Mouse (Mus musculus) ES-Bruce4 (cell line): ENCODE data around the gene Ick. TPM values are rescaled to one million over a fixed set of nuclear protein-coding genes. Genes with fewer than 3 reads are reported as not detected.

ENCODE experiments used
- H3K27ac ChIP-seq: 2 replicates; pipeline ENCODE4 v1.5.1; 2012; ENCODE audit warnings: low read length, inconsistent platforms; ENCODE audit not compliant: insufficient read depth
- H3K27me3 ChIP-seq: 2 replicates; pipeline ENCODE4 v1.6.1; 2012; ENCODE audit warnings: mild to moderate bottlenecking, low read length, inconsistent platforms; ENCODE audit not compliant: control insufficient read depth, poor library complexity, insufficient read depth, severe bottlenecking
- H3K36me3 ChIP-seq: 2 replicates; pipeline ENCODE4 v1.6.1; 2012; ENCODE audit warnings: inconsistent platforms, mild to moderate bottlenecking, low read length, moderate library complexity; ENCODE audit not compliant: control insufficient read depth, poor library complexity, insufficient read depth, severe bottlenecking
- H3K4me1 ChIP-seq: one replicate; pipeline ENCODE4 v1.8.1; 2011; ENCODE audit warnings: low read length; ENCODE audit not compliant: control insufficient read depth, insufficient read depth
- H3K4me3 ChIP-seq: 2 replicates; pipeline ENCODE4 v1.5.1; 2011; ENCODE audit warnings: low read depth, mild to moderate bottlenecking, low read length
- H3K9ac ChIP-seq: 2 replicates; pipeline ENCODE4 v1.6.1; 2012; ENCODE audit warnings: low read depth, mild to moderate bottlenecking, inconsistent platforms; ENCODE audit not compliant: poor library complexity, severe bottlenecking
- H3K9me3 ChIP-seq: replicated peaks from 2 replicates; pipeline ENCODE4 v1.6.1; 2012; ENCODE audit warnings: mild to moderate bottlenecking, low read length, inconsistent platforms; ENCODE audit not compliant: control insufficient read depth, poor library complexity, insufficient read depth, severe bottlenecking
- CTCF ChIP-seq: IDR thresholded peaks from one replicate; pipeline ENCODE4 v1.8.1; 2011; ENCODE audit warnings: low read depth, low read length
- EP300 ChIP-seq: IDR thresholded peaks from 2 replicates; pipeline ENCODE4 v1.6.1; 2011; ENCODE audit warnings: low read depth, low read length; ENCODE audit not compliant: insufficient read depth
- POLR2A ChIP-seq: IDR thresholded peaks from one replicate; pipeline ENCODE4 v1.8.1; 2011; ENCODE audit warnings: low read length; ENCODE audit not compliant: insufficient read depth
- polyA plus RNA-seq: library from polyadenylated mRNA; stranded (reverse); fragments of >200 nt; gene quantifications from 2 replicates; pipeline ENCODE4 v1.2.4, GENCODE M21; 2011; ENCODE audit warnings: low read depth; ENCODE audit not compliant: missing spikeins, insufficient read depth, insufficient read length

The Ick gene
- polyA plus RNA-seq, 1 experiment = 17.5 TPM

DNA sequence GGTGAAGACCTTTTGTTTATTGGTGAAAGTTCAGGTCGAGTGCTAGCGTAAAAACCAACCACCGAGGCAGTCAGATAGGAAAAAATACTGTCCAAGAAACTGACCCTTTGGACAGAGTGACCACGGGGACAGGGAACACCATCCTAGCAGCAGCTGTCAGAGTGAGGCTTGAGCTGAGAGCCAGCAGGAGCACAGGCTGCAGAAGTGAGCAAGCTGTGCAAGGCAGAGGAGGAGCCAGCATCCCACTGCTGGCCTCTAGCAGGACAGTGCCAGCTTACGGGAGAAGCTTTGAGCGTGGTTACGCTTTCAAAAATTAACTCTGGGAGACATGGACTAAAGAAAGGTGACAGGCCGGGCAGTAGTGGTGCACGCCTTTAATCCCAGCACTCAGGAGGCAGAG is 21.2 kb upstream of the Ick start:
- Histone ChIP-seq H3K9ac (no peak overlapping the region), H3K27ac (no peak overlapping the region), H3K27me3 (no peaks in the 10 kb centered on the region), H3K4me3 (no peak overlapping the region), H3K36me3 (peaks cover 7% of the 10 kb centered on the region; the same call in 1 of the 2 replicates), H3K9me3 (no peaks in the 10 kb centered on the region), H3K4me1 (no peaks in the 10 kb centered on the region)
- TF ChIP-seq EP300 (no peak), CTCF (no peak), POLR2A (no peak)

DNA sequence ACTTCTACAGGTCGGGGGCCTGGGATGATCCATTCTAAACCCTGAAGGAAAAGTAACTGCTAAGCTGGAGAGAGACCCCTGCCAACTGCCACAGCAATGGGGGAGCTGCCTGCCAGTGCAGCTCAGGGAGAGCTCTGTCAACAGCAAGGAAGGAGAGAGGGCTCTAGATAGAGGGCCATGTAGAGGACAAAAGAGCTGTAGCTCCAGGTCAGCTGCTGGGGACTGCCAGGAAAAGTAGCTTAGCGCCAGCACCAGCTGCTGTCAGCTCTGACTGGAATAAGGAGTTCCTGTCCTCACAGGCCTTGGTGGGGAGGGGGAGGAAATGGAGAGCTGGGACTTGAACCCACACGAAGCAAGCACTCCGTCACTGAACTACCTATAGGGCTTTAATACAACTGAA is 20.5 kb upstream of the Ick start:
- no peak overlapping the region for H3K27ac ChIP-seq
- H3K4me1 ChIP-seq = no peaks in the 10 kb centered on the region
- H3K36me3 ChIP-seq = peaks cover 7% of the 10 kb centered on the region; the same call in 1 of the 2 replicates
- no peaks in the 10 kb centered on the region for H3K9me3 ChIP-seq
- H3K27me3 ChIP-seq = no peaks in the 10 kb centered on the region
- no peak overlapping the region for H3K4me3 ChIP-seq
- H3K9ac ChIP-seq = no peak overlapping the region
- TF ChIP-seq CTCF = no peak
- no peak for TF ChIP-seq EP300
- TF ChIP-seq POLR2A = no peak

DNA sequence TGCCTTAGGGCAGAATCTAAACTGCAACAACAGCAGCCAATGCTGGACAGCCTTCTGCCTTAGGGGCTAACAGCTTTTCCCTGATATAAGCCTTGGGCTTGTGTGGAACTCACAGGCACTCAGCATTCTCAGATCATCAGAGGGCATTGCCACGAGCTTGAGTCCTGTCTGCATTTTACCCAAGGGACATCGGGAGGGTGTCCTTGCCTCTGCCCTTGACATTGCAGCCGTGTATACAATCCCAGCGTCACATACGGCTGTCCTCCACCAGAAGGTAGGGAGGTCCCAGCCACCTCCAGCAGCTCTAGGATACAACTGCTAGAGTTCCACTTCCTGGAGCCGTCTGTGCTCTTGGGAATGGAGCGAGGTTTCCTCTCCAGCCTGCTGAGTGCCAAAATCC is 20.0 kb upstream of the Ick start:
- TF ChIP-seq POLR2A (no peak), CTCF (no peak), EP300 (no peak)

DNA sequence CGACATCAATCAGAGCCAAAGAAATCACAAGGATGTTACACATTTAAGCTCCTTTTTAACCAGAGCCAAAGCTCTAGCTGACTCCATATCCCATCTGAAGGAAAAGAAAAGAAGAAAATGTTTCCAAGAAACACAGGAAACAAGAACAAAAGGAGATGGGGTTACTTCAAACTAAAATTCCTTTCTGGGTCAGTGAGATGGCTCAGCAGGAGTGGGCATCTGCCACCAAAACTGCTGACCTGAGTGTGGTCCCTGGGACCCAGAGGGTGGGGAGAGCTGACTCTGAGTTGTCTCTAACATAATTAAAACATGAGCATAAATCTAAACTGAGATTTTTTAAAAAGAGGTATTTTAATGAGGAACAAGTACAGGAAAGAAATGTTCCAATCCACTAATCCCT is 19.1 kb upstream of the Ick start:
- Histone ChIP-seq H3K36me3 (peaks cover 5% of the 10 kb centered on the region; the same call in 1 of the 2 replicates), H3K9me3 (no peaks in the 10 kb centered on the region; the same call in 1 of the 2 replicates), H3K4me3 (no peak overlapping the region), H3K4me1 (no peaks in the 10 kb centered on the region), H3K9ac (no peak overlapping the region), H3K27ac (no peak overlapping the region), H3K27me3 (no peaks in the 10 kb centered on the region)
- TF ChIP-seq EP300 (no peak), CTCF (no peak), POLR2A (no peak)

More for the DNA sequence above, 20.0 kb upstream of the Ick start:
- Histone ChIP-seq H3K27ac (no peak overlapping the region), H3K9me3 (no peaks in the 10 kb centered on the region), H3K4me3 (no peak overlapping the region), H3K9ac (no peak overlapping the region), H3K4me1 (no peaks in the 10 kb centered on the region), H3K27me3 (no peaks in the 10 kb centered on the region), H3K36me3 (peaks cover 7% of the 10 kb centered on the region; the same call in 1 of the 2 replicates)

DNA sequence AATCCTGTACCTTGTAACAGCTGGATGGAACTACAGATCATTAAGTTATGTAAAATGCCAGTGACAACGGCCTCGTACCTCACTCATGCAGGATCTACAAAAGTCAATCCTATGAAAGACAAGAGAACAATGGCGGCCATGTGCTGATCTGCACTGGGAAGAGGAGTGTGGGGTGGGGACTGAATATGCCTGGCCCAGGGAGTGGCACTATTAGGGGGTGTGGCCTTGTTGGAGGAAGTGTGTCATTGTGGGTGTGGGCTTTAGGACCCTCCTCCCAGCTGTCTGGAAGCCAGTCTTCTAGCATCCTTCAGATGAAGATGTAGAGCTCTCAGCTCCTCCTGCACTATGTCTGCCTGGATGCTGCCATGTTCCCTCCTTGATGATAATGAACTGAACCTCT is 18.4 kb upstream of the Ick start:
- Histone ChIP-seq H3K27ac (no peak overlapping the region), H3K36me3 (peaks cover 7% of the 10 kb centered on the region; the same call in 1 of the 2 replicates), H3K9me3 (no peaks in the 10 kb centered on the region; the same call in 1 of the 2 replicates), H3K9ac (no peak overlapping the region), H3K27me3 (no peaks in the 10 kb centered on the region), H3K4me1 (no peaks in the 10 kb centered on the region), H3K4me3 (no peak overlapping the region)
- TF ChIP-seq POLR2A (no peak), EP300 (no peak), CTCF (no peak)

DNA sequence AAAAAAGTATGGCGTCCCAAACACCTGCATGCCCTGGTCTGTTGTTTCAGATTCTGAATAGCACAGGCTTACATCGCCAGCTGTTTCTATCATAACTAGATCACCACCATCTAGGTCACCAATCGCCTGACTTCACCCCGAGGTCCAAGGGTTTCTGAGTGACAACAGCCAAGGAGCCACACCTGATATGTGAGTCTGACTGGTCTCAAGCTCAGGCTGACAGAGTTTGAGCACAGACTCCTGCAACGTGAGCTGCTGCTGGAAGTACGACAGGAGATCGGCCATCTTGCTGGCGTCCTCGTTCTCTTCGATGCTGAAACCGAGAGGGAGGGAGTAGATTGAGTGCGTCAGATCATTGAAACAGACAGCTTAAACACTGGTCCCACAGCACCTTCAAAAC is 13.3 kb upstream of the Ick start:
- H3K27ac ChIP-seq = no peak overlapping the region
- no peaks in the 10 kb centered on the region for H3K27me3 ChIP-seq
- no peaks in the 10 kb centered on the region for H3K4me1 ChIP-seq
- H3K36me3 ChIP-seq = peaks cover 5% of the 10 kb centered on the region; the same call in 1 of the 2 replicates
- no peaks in the 10 kb centered on the region; the same call in none of the 2 replicates for H3K9me3 ChIP-seq
- TF ChIP-seq EP300 = no peak
- no peak for TF ChIP-seq CTCF
- TF ChIP-seq POLR2A = no peak
- no peak overlapping the region for H3K4me3 ChIP-seq
- H3K9ac ChIP-seq = no peak overlapping the region
